Mouse (Mus musculus) G1E (cell line): Measurements from ENCODE around the gene Ugt1a1.

Experiments
- CTCF ChIP-seq: IDR thresholded peaks from 2 replicates; pipeline ENCODE4 v1.5.1; 2012; ENCODE audit warnings: low read depth, low read length, inconsistent platforms, mixed read lengths
- TAL1 ChIP-seq: conservative IDR thresholded peaks from 2 replicates; pipeline ENCODE4 v1.6.1; 2012; ENCODE audit warnings: low read depth, low read length, inconsistent platforms, mixed read lengths

GRCm38 (mm10) chr1:88260114-88260513, 48.4 kb downstream of the Ugt1a1 start:
- TF ChIP-seq TAL1 (no peak), CTCF (no peak)
